Mouse (Mus musculus): ENCODE results near the gene Iah1. TPM values are rescaled to one million over a fixed set of nuclear protein-coding genes. Genes with fewer than 3 reads are reported as not detected.

The Iah1 gene
- polyA plus RNA-seq, 2 experiments from 2014 or later, result 51.7 to 55.5 TPM

DNA sequence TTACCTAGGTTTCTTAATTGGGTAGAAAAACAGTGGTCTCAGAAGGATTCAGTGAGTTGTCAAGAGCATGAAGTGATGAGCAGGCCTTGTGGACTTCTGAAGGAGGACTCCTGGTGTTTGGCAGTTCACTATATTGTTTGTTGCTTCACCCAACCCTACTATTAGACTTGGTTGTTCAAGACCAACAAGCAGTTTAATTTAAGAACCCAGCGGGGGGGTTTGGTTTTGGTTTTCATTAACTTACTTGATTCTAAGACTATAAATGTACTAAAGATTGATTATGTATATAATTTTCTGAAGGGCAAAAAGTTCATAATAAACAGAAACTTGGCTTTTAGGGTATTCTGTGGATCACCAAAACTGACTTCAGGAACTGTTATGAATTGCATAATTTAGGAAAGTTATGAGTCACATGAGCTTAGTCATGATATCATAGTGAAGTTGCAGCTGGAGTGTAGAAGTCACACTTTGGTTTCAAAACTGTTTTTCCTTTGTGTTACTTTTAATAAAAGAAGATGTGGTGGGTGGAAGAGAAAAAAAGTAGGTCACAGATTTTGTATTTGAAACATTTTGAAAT is 53.9 kb downstream of the Iah1 start:
- peak; percentile 15 for ATAC-seq

DNA sequence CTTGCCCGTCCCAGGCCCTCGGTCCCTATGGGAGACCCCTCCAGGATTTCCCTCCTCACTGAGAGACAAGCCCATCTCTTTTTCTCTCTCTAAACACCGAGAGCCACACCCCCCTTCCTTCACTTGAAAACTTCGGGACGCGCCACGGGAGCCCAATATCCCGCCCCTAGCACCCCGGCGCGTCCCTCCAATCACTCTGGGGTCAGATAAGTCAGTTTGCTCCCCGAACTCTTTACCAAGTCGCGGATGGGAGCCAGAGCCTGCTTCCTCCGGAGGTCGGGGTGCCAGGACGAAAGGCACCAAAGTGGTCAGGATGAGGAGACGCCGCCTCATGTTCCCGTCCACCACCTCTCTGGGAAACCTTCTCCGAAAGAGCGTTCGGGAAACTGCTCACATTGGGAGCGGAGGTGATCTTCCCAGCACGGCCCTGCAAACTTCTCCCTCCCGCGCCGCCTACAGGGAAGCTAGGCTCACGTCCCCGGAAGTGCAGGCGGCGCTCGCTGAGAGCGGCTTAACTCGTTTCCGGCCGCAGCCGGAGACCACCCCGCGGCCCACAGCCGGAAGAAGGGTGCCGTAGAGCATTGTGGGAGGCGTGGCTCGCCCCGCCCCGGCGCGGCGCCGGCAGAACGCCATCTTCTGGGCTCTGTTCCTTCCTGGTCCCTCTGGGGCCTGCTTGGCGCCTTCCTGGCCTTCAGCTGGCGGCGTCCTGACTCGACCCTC is 57.1 kb downstream of the Iah1 start, which contains the start of gene Adam17:
Adam17 (minus strand) TSS at position 533 of the 720 bp plus-strand sequence.
- ATAC-seq, result peak; percentile 93

Other genes with a start within 250 kb of the Iah1 start
- gene Cpsf3, start 31.0 kb upstream of the Iah1 start, polyA plus RNA-seq (2017; shearing (Covaris generic)), result 100 to 1,000 TPM; 119 to 123 TPM
- 10 to 100 TPM; 81.7 to 94.8 TPM for gene Itgb1bp1, start 30.1 kb upstream of the Iah1 start, polyA plus RNA-seq (2017; shearing (Covaris generic))
- gene Adam17, start 57.2 kb downstream of the Iah1 start, polyA plus RNA-seq (2017; shearing (Covaris generic)), result 10 to 100 TPM; 55.6 to 61.6 TPM
- 100 to 1,000 TPM; 229 to 245 TPM for gene Ywhaq, start 101.2 kb downstream of the Iah1 start, polyA plus RNA-seq (2017; shearing (Covaris generic))

All from activated CD4-positive, CD25-positive, alpha-beta regulatory T cell, adult 4 months (primary cell).